In the genomic region with DNA sequence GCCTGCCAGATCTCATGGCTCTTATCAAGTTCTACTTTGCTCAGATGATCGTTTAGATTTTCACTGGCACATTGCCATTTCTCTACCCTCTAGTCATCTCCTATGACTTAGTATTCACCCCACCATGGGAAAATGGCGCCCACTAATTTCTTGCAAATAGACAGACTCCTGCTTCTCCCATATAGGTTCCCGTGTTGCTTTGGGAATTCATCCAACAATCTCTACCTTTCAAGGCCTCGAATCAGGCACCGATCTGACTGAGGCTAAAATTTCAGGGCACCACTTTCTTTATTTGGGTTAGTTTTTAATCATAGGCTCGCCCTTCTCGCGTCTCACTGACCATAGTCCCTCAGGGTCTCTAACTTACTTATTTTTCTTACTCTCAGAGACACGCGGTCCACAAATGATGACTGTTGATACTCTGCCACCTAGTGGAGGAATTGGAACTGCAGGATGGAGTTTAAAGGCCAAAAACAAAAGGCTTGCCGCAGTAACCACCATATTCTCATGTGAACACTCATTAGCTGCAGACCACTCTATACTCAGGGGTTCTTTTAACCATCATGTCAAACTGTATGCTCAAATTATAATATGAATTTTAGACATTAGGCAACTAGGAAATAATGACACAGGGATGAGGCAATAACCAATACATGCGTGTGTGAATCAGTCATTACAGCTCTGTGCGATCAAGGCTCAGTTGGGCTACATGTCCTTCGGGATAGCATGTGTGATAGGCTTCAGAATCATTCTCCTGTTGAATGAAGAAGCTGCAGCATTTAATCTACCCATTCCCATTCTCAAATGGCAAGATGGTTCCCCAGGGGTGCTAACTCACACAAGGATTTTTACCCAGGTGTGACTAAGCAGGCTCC, we compare ENCODE assay signal across 9 mouse cellular contexts.
DNase-seq lines count a peak whose midpoint lies in the region; ATAC-seq and TF ChIP-seq lines count a peak whose summit lies in the region.
"Had no signal": no experiment of that assay in that cellular context is flagged by ENCODE, and none has a peak within 500 bp of the region (broad histone marks: within the 10 kb centered on the region; RNA-seq: fewer than 3 reads in every experiment).

No protein-coding gene starts in this region.

- TF ChIP-seq POLR2A in liver, adult 2 months (IDR thresholded peaks at IDR 0.05; ENCODE audit: extremely low read depth, insufficient read depth, low read length): no peak

- H3K79me2 ChIP-seq in liver, adult 2 months (ENCODE audit: control insufficient read depth, insufficient read depth, low read length): no peaks in the 10 kb centered on the region

- no peaks in the 10 kb centered on the region for H3K4me1 ChIP-seq in kidney, postnatal 0 days (replicated peaks; ENCODE audit: insufficient read depth, low read length)
- H3K4me1 ChIP-seq in liver, adult 2 months (ENCODE audit: control insufficient read depth, insufficient read depth, low read length): no peaks in the 10 kb centered on the region
- H3K4me1 ChIP-seq in neural tube, embryonic 13.5 days (replicated peaks): no peaks in the 10 kb centered on the region
- H3K4me1 ChIP-seq: embryonic facial prominence, embryonic 13.5 days had no signal

- no peak overlapping the region for H3K27ac ChIP-seq in kidney, postnatal 0 days
- H3K27ac ChIP-seq in liver, adult 2 months (replicated peaks; ENCODE audit: insufficient read depth, low read depth, low read length): no peak overlapping the region
- no peak overlapping the region for H3K27ac ChIP-seq in neural tube, embryonic 13.5 days (replicated peaks)
- H3K27ac ChIP-seq: embryonic facial prominence, embryonic 13.5 days had no signal

- no peak overlapping the region for H3K4me2 ChIP-seq in kidney, postnatal 0 days (ENCODE audit: low read length)
- H3K4me2 ChIP-seq in neural tube, embryonic 13.5 days: no peak overlapping the region
- H3K4me2 ChIP-seq: embryonic facial prominence, embryonic 13.5 days had no signal

- H3K27me3 ChIP-seq in kidney, postnatal 0 days (ENCODE audit: insufficient read depth, low read length): no peaks in the 10 kb centered on the region
- H3K27me3 ChIP-seq in liver, adult 2 months (ENCODE audit: control insufficient read depth, insufficient read depth, low read length): no peaks in the 10 kb centered on the region
- peaks cover 16% of the 10 kb centered on the region for H3K27me3 ChIP-seq in neural tube, embryonic 13.5 days

- H3K36me3 ChIP-seq in kidney, postnatal 0 days (ENCODE audit: insufficient read depth, low read length): no peaks in the 10 kb centered on the region
- no peaks in the 10 kb centered on the region for H3K36me3 ChIP-seq in liver, adult 2 months (ENCODE audit: control insufficient read depth, insufficient read depth, low read length)
- H3K36me3 ChIP-seq in neural tube, embryonic 13.5 days: no peaks in the 10 kb centered on the region
- H3K36me3 ChIP-seq: embryonic facial prominence, embryonic 13.5 days had no signal

- TF ChIP-seq CTCF in kidney, postnatal 0 days (IDR thresholded peaks at IDR 0.05; ENCODE audit: low read depth): peak; percentile 80
- peak; percentile 24; the same call in 1 of the 2 replicates for TF ChIP-seq CTCF in liver, adult 2 months (IDR thresholded peaks at IDR 0.05; ENCODE audit: low read depth, low read length)

- ATAC-seq in kidney, postnatal 0 days (replicated peaks; ENCODE audit: low FRiP score, low read depth): no peak; the same call in 1 of the 2 replicates
- ATAC-seq in neural tube, embryonic 13.5 days (ENCODE audit: low read depth): peak; percentile 47; the same call in 1 of the 2 replicates

- WGBS in kidney, postnatal 0 days: 52% methylated on average over 14 of the region's 14 CpGs
- WGBS in liver, adult 2 months: 30% methylated on average over 14 of the region's 14 CpGs
- WGBS in neural tube, embryonic 13.5 days: 54% methylated on average over 14 of the region's 14 CpGs

- H3K9ac ChIP-seq in kidney, postnatal 0 days (ENCODE audit: low read depth, low read length): no peak overlapping the region
- H3K9ac ChIP-seq in liver, adult 2 months (ENCODE audit: low read depth, low read length): no peak overlapping the region
- no peak overlapping the region for H3K9ac ChIP-seq in neural tube, embryonic 13.5 days
- H3K9ac ChIP-seq: embryonic facial prominence, embryonic 13.5 days had no signal

- H3K4me3 ChIP-seq in kidney, postnatal 0 days (replicated peaks; ENCODE audit: low read depth, low read length): no peak overlapping the region
- no peak overlapping the region for H3K4me3 ChIP-seq in liver, adult 2 months (ENCODE audit: insufficient read depth, low read depth, low read length)
- no peak overlapping the region for H3K4me3 ChIP-seq in neural tube, embryonic 13.5 days
- H3K4me3 ChIP-seq: embryonic facial prominence, embryonic 13.5 days had no signal

- peak; percentile 2 to 9 for DNase-seq in urinary bladder, adult 18-20 months (ENCODE audit: low spot score in 2 of 2)
- DNase-seq in urinary bladder, postnatal 4 days (ENCODE audit: low spot score in 2 of 2): no peak
- DNase-seq in cerebellum, adult 9-10 months: peak; percentile 58
- peak; percentile 69 for DNase-seq in forelimb bud, embryonic 11.5 days (ENCODE audit: low read depth, low spot score)
- DNase-seq in kidney, postnatal 0 days (ENCODE audit: low spot score): peak; percentile 72
- peak; percentile 56 for DNase-seq in liver, adult 2 months (ENCODE audit: extremely low read depth, low read depth, low spot score)
- no peak for DNase-seq in T-cell, adult 2 months (ENCODE audit: low spot score)

- no peaks in the 10 kb centered on the region for H3K9me3 ChIP-seq in kidney, postnatal 0 days (replicated peaks; ENCODE audit: low read length)
- H3K9me3 ChIP-seq in neural tube, embryonic 13.5 days: no peaks in the 10 kb centered on the region
- H3K9me3 ChIP-seq: embryonic facial prominence, embryonic 13.5 days had no signal

Comparison
In these comparisons a context has a peak if more than half of its experiments do, and no peak if none do; other contexts are left out.
1. DNase-seq: peak in urinary bladder, adult 18-20 months (2 of 2), cerebellum, adult 9-10 months (single experiment), forelimb bud, embryonic 11.5 days (single experiment), kidney, postnatal 0 days (single experiment) and liver, adult 2 months (single experiment); none in urinary bladder, postnatal 4 days (0 of 2) and T-cell, adult 2 months (single experiment).